Comparison of ENCODE assay signal across 8 mouse cellular contexts in the genomic region with DNA sequence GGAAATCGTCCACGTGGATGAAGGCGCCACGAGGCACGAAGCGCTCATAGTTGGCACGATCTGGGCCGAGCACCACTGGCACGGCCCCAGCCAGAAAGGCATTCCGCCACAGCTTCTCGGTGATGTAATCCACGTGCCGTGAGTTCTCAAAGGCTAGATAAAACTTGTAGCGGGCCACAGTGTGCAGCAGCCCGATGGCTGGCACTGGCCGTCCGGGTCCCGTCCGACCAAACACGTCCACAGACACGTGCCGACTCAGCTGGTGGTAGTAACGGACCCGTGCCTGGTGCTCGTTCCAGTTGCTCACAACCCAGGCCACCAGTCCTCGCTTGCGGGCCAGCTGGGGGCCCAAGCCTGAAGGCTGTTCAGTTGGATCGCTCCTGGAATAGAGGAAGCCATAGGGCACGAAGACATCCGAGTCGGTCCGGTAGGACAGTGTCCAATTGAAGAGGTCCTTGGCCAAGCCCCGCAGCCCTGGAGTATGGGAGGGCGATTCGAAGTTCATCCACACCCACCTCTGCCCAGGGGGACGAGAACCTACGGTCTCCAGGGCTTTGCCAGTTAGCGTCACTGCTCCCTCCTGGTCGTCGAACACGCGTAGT. TPM values are rescaled to one million over a fixed set of nuclear protein-coding genes. Genes with fewer than 3 reads are reported as not detected.
DNase-seq lines count a peak whose midpoint lies in the region; ATAC-seq and TF ChIP-seq lines count a peak whose summit lies in the region.

No protein-coding gene starts in this region.

- no peaks in the 10 kb centered on the region for H3K9me3 ChIP-seq in heart, embryonic 14.5 days (ENCODE audit: control insufficient read depth, low read length)
- H3K9me3 ChIP-seq in liver, embryonic 13.5 days (replicated peaks) = no peaks in the 10 kb centered on the region
- no peaks in the 10 kb centered on the region for H3K9me3 ChIP-seq in neural tube, embryonic 15.5 days (replicated peaks)

- no peak for DNase-seq in gastrocnemius, adult 2 months
- no peak for DNase-seq in gastrocnemius, adult 8-10 months (ENCODE audit: low spot score in 2 of 2)
- peak; percentile 41 for DNase-seq in ZHBTc4 (ENCODE audit: low read depth, low spot score)
- DNase-seq in liver, embryonic 13.5 days = no peak
- no peak for DNase-seq in ovary, adult 18-20 months (ENCODE audit: low spot score)
- DNase-seq in left cerebral cortex, adult 8-10 months (ENCODE audit: low spot score in 2 of 2) = no peak

- no peak for TF ChIP-seq CTCF in gastrocnemius, adult 2 months (IDR thresholded peaks at IDR 0.05)

- H3K4me3 ChIP-seq in gastrocnemius, adult 2 months = peak overlapping the region; percentile 76
- peak overlapping the region; percentile 55 to 57 for H3K4me3 ChIP-seq in heart, embryonic 14.5 days (ENCODE audit: control insufficient read depth in 1 of 2, insufficient read depth in 1 of 2, low read depth in 1 of 2, low read length in 2 of 2)
- H3K4me3 ChIP-seq in liver, embryonic 13.5 days (replicated peaks) = peak overlapping the region; percentile 56
- H3K4me3 ChIP-seq in neural tube, embryonic 15.5 days (replicated peaks) = peak overlapping the region; percentile 49

- H3K36me3 ChIP-seq in heart, embryonic 14.5 days (ENCODE audit: control insufficient read depth, insufficient read depth, low read length) = no peaks in the 10 kb centered on the region
- H3K36me3 ChIP-seq in liver, embryonic 13.5 days = no peaks in the 10 kb centered on the region
- H3K36me3 ChIP-seq in neural tube, embryonic 15.5 days = no peaks in the 10 kb centered on the region

- H3K27me3 ChIP-seq in heart, embryonic 14.5 days (ENCODE audit: control insufficient read depth, insufficient read depth, low read length) = peaks cover 8% of the 10 kb centered on the region
- peaks cover 26% of the 10 kb centered on the region for H3K27me3 ChIP-seq in liver, embryonic 13.5 days
- no peaks in the 10 kb centered on the region for H3K27me3 ChIP-seq in neural tube, embryonic 15.5 days (replicated peaks)

- no peak overlapping the region for H3K27ac ChIP-seq in gastrocnemius, adult 2 months
- H3K27ac ChIP-seq in heart, embryonic 14.5 days (replicated peaks in 1 of 2; ENCODE audit: control insufficient read depth in 1 of 2, insufficient read depth in 1 of 2, low read depth in 2 of 2, low read length in 2 of 2) = no peak overlapping the region
- no peak overlapping the region for H3K27ac ChIP-seq in liver, embryonic 13.5 days
- no peak overlapping the region for H3K27ac ChIP-seq in neural tube, embryonic 15.5 days (replicated peaks)

- peak; percentile 19; the same call in 1 of the 2 replicates for ATAC-seq in heart, embryonic 14.5 days (ENCODE audit: insufficient number of reproducible peaks, insufficient read depth, low FRiP score, low read depth)
- 0 out of 2 replicates have a peak, but pooled peaks have one; percentile 11 for ATAC-seq in liver, embryonic 13.5 days (ENCODE audit: low read depth)
- peak; percentile 18; the same call in 1 of the 2 replicates for ATAC-seq in neural tube, embryonic 15.5 days (ENCODE audit: low FRiP score)

- WGBS in heart, embryonic 14.5 days = 46% methylated on average over 42 of the region's 42 CpGs
- 56% methylated on average over 42 of the region's 42 CpGs for WGBS in liver, embryonic 13.5 days (ENCODE audit: insufficient replicate concordance)
- 60% methylated on average over 42 of the region's 42 CpGs for WGBS in neural tube, embryonic 15.5 days

- peak overlapping the region; percentile 71 for H3K9ac ChIP-seq in heart, embryonic 14.5 days (ENCODE audit: low read length)
- H3K9ac ChIP-seq in liver, embryonic 13.5 days = no peak overlapping the region
- H3K9ac ChIP-seq in neural tube, embryonic 15.5 days (replicated peaks) = peak overlapping the region; percentile 50

- peak overlapping the region; percentile 93 for H3K4me2 ChIP-seq in heart, embryonic 14.5 days (ENCODE audit: low read length)
- H3K4me2 ChIP-seq in liver, embryonic 13.5 days = peak overlapping the region; percentile 74
- H3K4me2 ChIP-seq in neural tube, embryonic 15.5 days = peak overlapping the region; percentile 88

- H3K4me1 ChIP-seq in heart, embryonic 14.5 days (ENCODE audit: control insufficient read depth in 2 of 2, insufficient read depth in 2 of 2, low read length in 2 of 2) = peaks cover 0 to 6% of the 10 kb centered on the region in 2 experiments; a peak in 2 of 4 replicates
- H3K4me1 ChIP-seq in liver, embryonic 13.5 days (replicated peaks) = peaks cover 9% of the 10 kb centered on the region; the same call in 1 of the 2 replicates
- H3K4me1 ChIP-seq in neural tube, embryonic 15.5 days = peaks cover 19% of the 10 kb centered on the region

- intact Hi-C loops in gastrocnemius, adult 2 months (cut with DNase I) = no loop called here

RNA-seq across cellular contexts. Expression of gene Fut4, which starts 1.2 kb away (rescaled TPM):
- total RNA-seq in gastrocnemius, adult 2 months (2021) = under 1 TPM; 0.20 to 0.28 TPM
- total RNA-seq in gastrocnemius, adult 8-10 months (2022) = under 1 TPM; 0.11 to 0.29 (median 0.18) TPM
- polyA plus RNA-seq in heart, embryonic 14.5 days (2014; fragmentation: Nextera tagmentation; extraction: Ambion mirVana) = 1.1 and 1.2 TPM in 2 replicates
- polyA plus RNA-seq in liver, embryonic 13.5 days (2015; fragmentation: Nextera tagmentation; extraction: Ambion mirVana) = 0.64 and 0.69 TPM in 2 replicates
- polyA plus RNA-seq in neural tube, embryonic 15.5 days (2015; fragmentation: Nextera tagmentation; extraction: Ambion mirVana) = 2.2 and 2.6 TPM in 2 replicates
- total RNA-seq in left cerebral cortex, adult 8-10 months (2022) = under 1 TPM; 0.15 to 0.32 (median 0.21) TPM

RNA-seq across cellular contexts. Expression of gene Piwil4, which starts 10.5 kb away (rescaled TPM):
- total RNA-seq in gastrocnemius, adult 2 months (2021) = under 1 TPM in 1 of 2 experiments, not detected in 1; 0.11 TPM
- not detected for total RNA-seq in gastrocnemius, adult 8-10 months (2022)
- polyA plus RNA-seq in heart, embryonic 14.5 days (2014; fragmentation: Nextera tagmentation; extraction: Ambion mirVana) = 0.07 TPM in 1 of 2 replicates, not detected in the other
- polyA plus RNA-seq in liver, embryonic 13.5 days (2015; fragmentation: Nextera tagmentation; extraction: Ambion mirVana) = 0.07 and 0.09 TPM in 2 replicates
- 0.31 TPM in 2 replicates for polyA plus RNA-seq in neural tube, embryonic 15.5 days (2015; fragmentation: Nextera tagmentation; extraction: Ambion mirVana)
- total RNA-seq in left cerebral cortex, adult 8-10 months (2022) = not detected

RNA-seq across cellular contexts. Expression of gene 1700012B09Rik, which starts 19.8 kb away (rescaled TPM):
- total RNA-seq in gastrocnemius, adult 2 months (2021) = not detected
- total RNA-seq in gastrocnemius, adult 8-10 months (2022) = not detected
- not detected in 2 replicates for polyA plus RNA-seq in heart, embryonic 14.5 days (2014; fragmentation: Nextera tagmentation; extraction: Ambion mirVana)
- polyA plus RNA-seq in liver, embryonic 13.5 days (2015; fragmentation: Nextera tagmentation; extraction: Ambion mirVana) = not detected in 2 replicates
- polyA plus RNA-seq in neural tube, embryonic 15.5 days (2015; fragmentation: Nextera tagmentation; extraction: Ambion mirVana) = 0.65 and 1.0 TPM in 2 replicates
- under 1 TPM in 1 of 4 experiments, not detected in 3; 0.59 TPM for total RNA-seq in left cerebral cortex, adult 8-10 months (2022)

RNA-seq across cellular contexts. Expression of gene Mre11a, which starts 33.5 kb away (rescaled TPM):
- total RNA-seq in gastrocnemius, adult 2 months (2021) = 10 to 100 TPM in 1 of 2 experiments, 1 to 10 TPM in 1; 8.9 to 12.7 TPM
- total RNA-seq in gastrocnemius, adult 8-10 months (2022) = 10 to 100 TPM; 10.8 to 13.5 (median 11.0) TPM
- 11.9 and 14.7 TPM in 2 replicates for polyA plus RNA-seq in heart, embryonic 14.5 days (2014; fragmentation: Nextera tagmentation; extraction: Ambion mirVana)
- 22.6 and 27.6 TPM in 2 replicates for polyA plus RNA-seq in liver, embryonic 13.5 days (2015; fragmentation: Nextera tagmentation; extraction: Ambion mirVana)
- 10.8 and 14.3 TPM in 2 replicates for polyA plus RNA-seq in neural tube, embryonic 15.5 days (2015; fragmentation: Nextera tagmentation; extraction: Ambion mirVana)
- 10 to 100 TPM; 14.6 to 19.7 (median 16.2) TPM for total RNA-seq in left cerebral cortex, adult 8-10 months (2022)

RNA-seq across cellular contexts. Expression of gene Ankrd49, which starts 33.7 kb away (rescaled TPM):
- 1 to 10 TPM; 6.5 to 9.4 TPM for total RNA-seq in gastrocnemius, adult 2 months (2021)
- total RNA-seq in gastrocnemius, adult 8-10 months (2022) = 1 to 10 TPM; 6.0 to 7.7 (median 7.5) TPM
- 22.4 and 23.2 TPM in 2 replicates for polyA plus RNA-seq in heart, embryonic 14.5 days (2014; fragmentation: Nextera tagmentation; extraction: Ambion mirVana)
- 36.2 and 42.2 TPM in 2 replicates for polyA plus RNA-seq in liver, embryonic 13.5 days (2015; fragmentation: Nextera tagmentation; extraction: Ambion mirVana)
- 22.4 and 31.9 TPM in 2 replicates for polyA plus RNA-seq in neural tube, embryonic 15.5 days (2015; fragmentation: Nextera tagmentation; extraction: Ambion mirVana)
- 10 to 100 TPM; 13.2 to 15.8 (median 13.7) TPM for total RNA-seq in left cerebral cortex, adult 8-10 months (2022)
